Comparison of ENCODE assay signal across 9 mouse cellular contexts in the genomic region with DNA sequence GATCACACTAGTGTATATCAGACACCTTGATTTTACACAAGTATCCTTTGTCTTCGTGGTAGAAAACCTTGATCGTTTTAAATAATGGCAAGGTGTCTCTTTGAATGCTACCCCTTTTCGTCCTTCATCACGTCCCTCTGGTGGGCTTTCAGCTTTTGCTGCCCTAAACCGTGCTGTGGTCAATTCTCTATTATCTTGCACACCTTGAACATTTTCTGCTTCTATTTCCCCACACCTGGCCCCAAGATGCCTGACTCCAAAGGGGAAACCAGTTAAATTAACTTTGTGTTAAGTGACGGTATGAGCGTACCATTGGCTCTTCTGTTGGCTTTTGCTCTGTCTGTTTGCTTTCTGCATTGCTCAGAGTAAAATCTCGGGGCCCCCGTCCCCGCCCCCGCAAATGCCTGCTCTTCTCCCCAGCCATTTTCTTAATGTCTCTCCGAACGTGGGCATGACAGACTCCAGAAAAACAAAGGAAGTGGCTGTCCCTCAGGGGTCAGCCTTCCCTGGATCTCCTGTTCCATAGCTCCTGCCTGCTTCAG.
A peak's percentile ranks its signal among the peaks of the same experiment; 100 is the strongest.
DNase-seq lines count a peak whose midpoint lies in the region; ATAC-seq and TF ChIP-seq lines count a peak whose summit lies in the region.
"Had no signal": no experiment of that assay in that cellular context is flagged by ENCODE, and none has a peak within 500 bp of the region (broad histone marks: within the 10 kb centered on the region; RNA-seq: fewer than 3 reads in every experiment).

No protein-coding gene starts in this region.

- no peaks in the 10 kb centered on the region for H3K27me3 ChIP-seq in lung, embryonic 16.5 days (ENCODE audit: control insufficient read depth, insufficient read depth, low read depth, low read length)
- H3K27me3 ChIP-seq in limb, embryonic 10.5 days (ENCODE audit: low read depth, poor library complexity, severe bottlenecking) = no peaks in the 10 kb centered on the region; the same call in 1 of the 2 replicates
- H3K27me3 ChIP-seq in neural tube, embryonic 15.5 days (replicated peaks) = no peaks in the 10 kb centered on the region

- WGBS in lung, embryonic 16.5 days = 15% methylated on average over 13 of the region's 13 CpGs
- 36% methylated on average over 13 of the region's 13 CpGs for WGBS in lung, adult 2 months
- 15% methylated on average over 13 of the region's 13 CpGs for WGBS in limb, embryonic 10.5 days
- WGBS in neural tube, embryonic 15.5 days = 13% methylated on average over 13 of the region's 13 CpGs

- peak overlapping the region; percentile 63; the same call in 1 of the 2 replicates for H3K9ac ChIP-seq in lung, embryonic 16.5 days (ENCODE audit: low read length)
- H3K9ac ChIP-seq in neural tube, embryonic 15.5 days (replicated peaks) = no peak overlapping the region

- peak overlapping the region; percentile 49 for H3K4me2 ChIP-seq in lung, embryonic 16.5 days (ENCODE audit: low read depth, low read length)
- peak overlapping the region; percentile 40 for H3K4me2 ChIP-seq in neural tube, embryonic 15.5 days

- no peak overlapping the region for H3K4me3 ChIP-seq in lung, embryonic 16.5 days (ENCODE audit: low read length)
- H3K4me3 ChIP-seq in lung, adult 2 months (replicated peaks; ENCODE audit: extremely low read depth, low read depth, low read length) = no peak overlapping the region
- no peak overlapping the region for H3K4me3 ChIP-seq in embryonic fibroblast, embryonic 13.5 days (ENCODE audit: insufficient read depth, low read length)
- H3K4me3 ChIP-seq in limb, embryonic 10.5 days = peak overlapping the region; percentile 22
- H3K4me3 ChIP-seq in neural tube, embryonic 15.5 days (replicated peaks) = no peak overlapping the region

- no peak for TF ChIP-seq POLR2A in lung, adult 2 months (IDR thresholded peaks at IDR 0.05; ENCODE audit: borderline replicate concordance, extremely low read depth, low read depth, low read length)
- no peak for TF ChIP-seq POLR2A in embryonic fibroblast, embryonic 13.5 days (IDR thresholded peaks at IDR 0.05; ENCODE audit: low read depth, low read length)

- peaks cover 48% of the 10 kb centered on the region for H3K4me1 ChIP-seq in lung, embryonic 16.5 days (replicated peaks; ENCODE audit: control insufficient read depth, insufficient read depth, low read length)
- H3K4me1 ChIP-seq in lung, adult 2 months (ENCODE audit: control insufficient read depth, insufficient read depth, low read length) = peaks cover 16% of the 10 kb centered on the region
- H3K4me1 ChIP-seq in embryonic fibroblast, embryonic 13.5 days (ENCODE audit: control insufficient read depth, insufficient read depth, low read length) = peaks cover 16% of the 10 kb centered on the region
- peaks cover 60% of the 10 kb centered on the region for H3K4me1 ChIP-seq in limb, embryonic 10.5 days
- peaks cover 60% of the 10 kb centered on the region for H3K4me1 ChIP-seq in neural tube, embryonic 15.5 days

- no peak for ATAC-seq in lung, embryonic 16.5 days (ENCODE audit: low read depth)
- ATAC-seq in neural tube, embryonic 15.5 days (ENCODE audit: low FRiP score) = no peak

- no peak for DNase-seq in lung, adult 2 months
- no peak for DNase-seq in limb, embryonic 10.5 days (ENCODE audit: low spot score)
- DNase-seq in left cerebral cortex, adult 18-20 months (ENCODE audit: low spot score in 2 of 2) = no peak
- DNase-seq in left cerebral cortex, postnatal 14 days (ENCODE audit: low spot score in 2 of 2) = no peak
- DNase-seq in gastrocnemius, postnatal 10 days = no peak
- DNase-seq: spleen, adult 18-20 months had no signal

- H3K9me3 ChIP-seq in lung, embryonic 16.5 days (ENCODE audit: control insufficient read depth, low read length) = no peaks in the 10 kb centered on the region
- H3K9me3 ChIP-seq in limb, embryonic 10.5 days (replicated peaks) = no peaks in the 10 kb centered on the region
- H3K9me3 ChIP-seq in neural tube, embryonic 15.5 days (replicated peaks) = no peaks in the 10 kb centered on the region

- TF ChIP-seq CTCF in lung, adult 2 months (IDR thresholded peaks at IDR 0.05; ENCODE audit: insufficient read depth, low read length) = no peak
- TF ChIP-seq CTCF in embryonic fibroblast, embryonic 13.5 days (IDR thresholded peaks at IDR 0.05; ENCODE audit: borderline replicate concordance, insufficient read depth, low read length) = no peak

- H3K27ac ChIP-seq in lung, embryonic 16.5 days (ENCODE audit: low read length) = peak overlapping the region; percentile 85
- H3K27ac ChIP-seq in embryonic fibroblast, embryonic 13.5 days (ENCODE audit: insufficient read depth, low read length) = peak overlapping the region; percentile 30
- peak overlapping the region; percentile 77 for H3K27ac ChIP-seq in limb, embryonic 10.5 days
- H3K27ac ChIP-seq in neural tube, embryonic 15.5 days (replicated peaks) = peak overlapping the region; percentile 72

- H3K36me3 ChIP-seq in lung, embryonic 16.5 days (ENCODE audit: control insufficient read depth, insufficient read depth, low read length) = no peaks in the 10 kb centered on the region
- no peaks in the 10 kb centered on the region for H3K36me3 ChIP-seq in limb, embryonic 10.5 days
- H3K36me3 ChIP-seq in neural tube, embryonic 15.5 days = no peaks in the 10 kb centered on the region

- intact Hi-C loops in left cerebral cortex, postnatal 14 days (cut with DNase I) = no loop called here

Comparison
In these comparisons a context has a peak if more than half of its experiments do, and no peak if none do; other contexts are left out.
1. H3K27ac ChIP-seq: peak in every context shown above with its lines; median percentile 85 in lung, embryonic 16.5 days; 77 in limb, embryonic 10.5 days; 72 in neural tube, embryonic 15.5 days; 30 in embryonic fibroblast, embryonic 13.5 days.